Mouse (Mus musculus) liver, embryonic 14.5 days (tissue): ENCODE data around the gene Kcnk4. TPM values are rescaled to one million over a fixed set of nuclear protein-coding genes. Genes with fewer than 3 reads are reported as not detected.

Source experiments
- ATAC-seq: fragments of 200-750 bp; cut with Nextera tagmentation; 2 replicates; pipeline ENCODE4 v1.8.0; 2017; ENCODE audit warnings: moderate number of reproducible peaks, mild to moderate bottlenecking, moderate library complexity; ENCODE audit not compliant: insufficient read depth
- DNase-seq, 3 experiments: peaks; one replicate each; pipeline ENCODE4 v3.0.0-alpha.2; 2012 to 2013; ENCODE audit warnings: low read depth in 3 of 3, low spot score in 3 of 3
- H3K27ac ChIP-seq: fragments of 300-500 bp; sonication (generic); 2 replicates; pipeline ENCODE4 v1.5.1; 2014; ENCODE audit warnings: moderate library complexity, mild to moderate bottlenecking, control low read depth, inconsistent platforms
- H3K27me3 ChIP-seq: fragments of 300-500 bp; sonication (generic); 2 replicates; pipeline ENCODE4 v1.6.1; 2014; ENCODE audit warnings: mild to moderate bottlenecking, low read length, moderate library complexity; ENCODE audit not compliant: control insufficient read depth, insufficient read depth
- H3K36me3 ChIP-seq: fragments of 300-500 bp; sonication (generic); replicated peaks from 2 replicates; pipeline ENCODE4 v1.6.1; 2014; ENCODE audit warnings: low read depth; ENCODE audit not compliant: control insufficient read depth, insufficient read depth
- H3K4me1 ChIP-seq, 2 experiments: fragments of 200-500 bp in 1 of 2; fragments of 300-500 bp in 1 of 2; sonication (generic) in 1 of 2; replicated peaks; 2 replicates each; pipeline ENCODE4 v1.6.1; 2012 to 2014; ENCODE audit warnings: antibody characterized with exemption in 1 of 2, inconsistent platforms in 1 of 2, low read length in 1 of 2; ENCODE audit not compliant: control insufficient read depth in 2 of 2, insufficient read depth in 2 of 2
- H3K4me2 ChIP-seq: fragments of 300-500 bp; sonication (generic); 2 replicates; pipeline ENCODE4 v1.6.1; 2014; ENCODE audit warnings: low read depth, mild to moderate bottlenecking, control low read depth, moderate library complexity
- H3K4me3 ChIP-seq, 2 experiments: fragments of 200-500 bp in 1 of 2; fragments of 300-500 bp in 1 of 2; sonication (generic) in 1 of 2; 2 replicates each; pipeline ENCODE4 v1.5.1; 2012 to 2014; ENCODE audit warnings: low read depth in 2 of 2, low read length in 2 of 2, mild to moderate bottlenecking in 2 of 2, control low read depth in 1 of 2, inconsistent platforms in 1 of 2, moderate library complexity in 1 of 2; ENCODE audit not compliant: insufficient read depth in 1 of 2
- H3K9ac ChIP-seq: fragments of 300-500 bp; sonication (generic); replicated peaks from 2 replicates; pipeline ENCODE4 v1.6.1; 2014; ENCODE audit warnings: mild to moderate bottlenecking, control low read depth, moderate library complexity
- H3K9me3 ChIP-seq: fragments of 300-500 bp; sonication (generic); 2 replicates; pipeline ENCODE4 v1.6.1; 2016; ENCODE audit warnings: low read length, mixed read lengths; ENCODE audit not compliant: control insufficient read depth
- CTCF ChIP-seq: IDR thresholded peaks from 2 replicates; pipeline ENCODE4 v1.5.1; 2016; ENCODE audit warnings: antibody characterized with exemption, low read depth, control low read depth
- EP300 ChIP-seq: IDR thresholded peaks from 2 replicates; pipeline ENCODE4 v1.6.1; 2016; ENCODE audit warnings: antibody characterized with exemption, low read depth
- WGBS: fragments of 180-500 bp; shearing (Covaris S2); extraction: QIAGEN DNeasy Blood & Tissue Kit; methylation state at CpG from one replicate; pipeline ENCODE4 v1.1.7; 2014; ENCODE audit not compliant: insufficient replicate concordance; 5-methylcytosine and 5-hydroxymethylcytosine counted together
- polyA plus RNA-seq, 2 experiments: library from polyadenylated mRNA; depleted of rRNA in 1 of 2; stranded (reverse) in 1 of 2; unstranded in 1 of 2; fragments of >200 nt; fragmentation: Nextera tagmentation in 1 of 2; extraction: Ambion mirVana in 1 of 2; gene quantifications; 2 replicates each; pipeline versions ENCODE4 v1.2.1 to v1.2.3; 2012 to 2014

Gene Kcnk4
- polyA plus RNA-seq, 2 experiments = 0.05 TPM; not detected in 1

- Histone ChIP-seq H3K4me2 (no peak overlapping the region), H3K27me3 (peaks cover 32% of the 10 kb centered on the region), H3K27ac (no peak overlapping the region), H3K9ac (no peak overlapping the region), H3K9me3 (no peaks in the 10 kb centered on the region), H3K4me3 (no peak overlapping the region), H3K4me1 (peaks cover 3 to 5% of the 10 kb centered on the region in 2 experiments), H3K36me3 (no peaks in the 10 kb centered on the region)
- DNase-seq = no peak
- WGBS = 71% methylated on average over 16 of the region's 16 CpGs
- TF ChIP-seq EP300 (no peak), CTCF (no peak)
- ATAC-seq = no peak
These were observed 3.5 kb upstream of the Kcnk4 start for GRCm38 (mm10) chr19:6937541-6938465.

GRCm38 (mm10) chr19:6936299-6936698, 2.0 kb upstream of the Kcnk4 start:
- H3K4me1 ChIP-seq = peaks cover 3% of the 10 kb centered on the region in 2 experiments; a peak in 2 of 4 replicates
- H3K27ac ChIP-seq = no peak overlapping the region
- H3K4me2 ChIP-seq = no peak overlapping the region
- 9% methylated on average over 3 of the region's 3 CpGs for WGBS
- H3K27me3 ChIP-seq = peaks cover 47% of the 10 kb centered on the region
- no peaks in the 10 kb centered on the region for H3K36me3 ChIP-seq
- DNase-seq (no peak), ATAC-seq (no peak)
- TF ChIP-seq EP300 = no peak
- TF ChIP-seq CTCF = peak; percentile 75
- H3K9me3 ChIP-seq = no peaks in the 10 kb centered on the region
- no peak overlapping the region for H3K9ac ChIP-seq
- H3K4me3 ChIP-seq = no peak overlapping the region

- Histone ChIP-seq H3K4me3 (0 out of 4 replicates have a peak overlapping the region, but pooled peaks of 1 of the 2 experiments have one; percentile 12), H3K27ac (no peak overlapping the region), H3K9ac (no peak overlapping the region), H3K9me3 (no peaks in the 10 kb centered on the region), H3K27me3 (peaks cover 68% of the 10 kb centered on the region), H3K4me1 (no peaks in the 10 kb centered on the region), H3K4me2 (peak overlapping the region; percentile 18), H3K36me3 (no peaks in the 10 kb centered on the region)
- DNase-seq (no peak), ATAC-seq (no peak)
- TF ChIP-seq EP300 (no peak), CTCF (no peak)
- 8% methylated on average over 58 of the region's 58 CpGs for WGBS
These were observed 700 bp downstream of the Kcnk4 start for GRCm38 (mm10) chr19:6933436-6934194.

GRCm38 (mm10) chr19:6933102-6933435, 1.2 kb downstream of the Kcnk4 start:
- Histone ChIP-seq H3K9ac (no peak overlapping the region), H3K9me3 (no peaks in the 10 kb centered on the region), H3K4me1 (no peaks in the 10 kb centered on the region), H3K27ac (no peak overlapping the region), H3K27me3 (peaks cover 74% of the 10 kb centered on the region), H3K36me3 (no peaks in the 10 kb centered on the region), H3K4me2 (no peak overlapping the region), H3K4me3 (no peak overlapping the region)
- DNase-seq = no peak
- no peak for TF ChIP-seq CTCF
- no peak for TF ChIP-seq EP300
- 29% methylated on average over 4 of the region's 4 CpGs for WGBS
- ATAC-seq = no peak

- H3K9me3 ChIP-seq = no peaks in the 10 kb centered on the region
- 48% methylated on average over 1 of the region's 1 CpGs for WGBS
- H3K9ac ChIP-seq = no peak overlapping the region
- DNase-seq (no peak), ATAC-seq (no peak)
- H3K4me2 ChIP-seq = no peak overlapping the region
- no peak for TF ChIP-seq EP300
- no peak for TF ChIP-seq CTCF
- peaks cover 84% of the 10 kb centered on the region for H3K27me3 ChIP-seq
- no peaks in the 10 kb centered on the region for H3K4me1 ChIP-seq
- no peaks in the 10 kb centered on the region for H3K36me3 ChIP-seq
- H3K27ac ChIP-seq = no peak overlapping the region
- no peak overlapping the region for H3K4me3 ChIP-seq
These were observed 2.3 kb downstream of the Kcnk4 start for GRCm38 (mm10) chr19:6932018-6932417.
